Mouse (Mus musculus) spleen, adult 2 months (tissue): ENCODE data around the gene Adgrf1.

Experiments
- CTCF ChIP-seq: fragments of 200-500 bp; IDR thresholded peaks from 2 replicates; pipeline ENCODE4 v1.5.1; 2011; ENCODE audit warnings: mild to moderate bottlenecking, inconsistent platforms; ENCODE audit not compliant: insufficient read depth, insufficient read length, insufficient replicate concordance; ENCODE audit errors: extremely low read depth
- POLR2A ChIP-seq: fragments of 200-500 bp; IDR thresholded peaks from 2 replicates; pipeline ENCODE4 v1.6.1; 2011; ENCODE audit warnings: low read depth, low read length, inconsistent platforms

- TF ChIP-seq CTCF = no peak
- no peak for TF ChIP-seq POLR2A
Observed at GRCm38 (mm10) chr17:43245364-43245763, 24.8 kb upstream of the Adgrf1 start.
